Mouse (Mus musculus) 3134 (cell line): ENCODE measurements around the gene Gm15446.
"Not testable (repeated sequence)": the region's sequence is repeated elsewhere in the genome, so short reads cannot be mapped to it uniquely, and the experiment has no call there.

Experiments used
- DNase-seq: peaks from one replicate; pipeline ENCODE4 v3.0.0-alpha.2; 2011; ENCODE audit warnings: low spot score; ENCODE audit not compliant: insufficient read length; ENCODE audit errors: extremely low read depth

Gm15446 gene

GRCm38 (mm10) chr5:109923261-109924071, at the start of gene Gm15446:
Gm15446 (plus strand) TSS chr5:109923400.
- peak; percentile 83 for DNase-seq

DNA sequence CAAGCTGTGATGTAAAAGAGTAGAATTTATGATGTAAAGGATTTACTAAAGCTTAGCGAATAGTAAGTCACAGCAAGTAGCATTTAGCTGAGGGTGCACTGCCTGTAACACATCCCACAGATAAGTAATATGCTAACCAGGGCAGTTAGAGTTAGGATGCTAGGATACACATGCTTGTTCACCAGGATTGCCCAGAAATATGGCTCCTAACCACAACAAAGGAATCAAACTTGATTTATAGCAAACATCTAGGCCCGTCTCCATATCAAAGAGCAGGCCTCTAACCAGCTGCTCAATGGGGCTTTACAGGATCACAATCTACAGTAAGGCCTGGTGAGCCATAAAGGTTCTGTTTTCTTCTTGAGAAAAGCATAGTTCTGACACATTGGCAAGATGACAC, 929 bp downstream of the Gm15446 start:
- DNase-seq: not testable (repeated sequence)

DNA sequence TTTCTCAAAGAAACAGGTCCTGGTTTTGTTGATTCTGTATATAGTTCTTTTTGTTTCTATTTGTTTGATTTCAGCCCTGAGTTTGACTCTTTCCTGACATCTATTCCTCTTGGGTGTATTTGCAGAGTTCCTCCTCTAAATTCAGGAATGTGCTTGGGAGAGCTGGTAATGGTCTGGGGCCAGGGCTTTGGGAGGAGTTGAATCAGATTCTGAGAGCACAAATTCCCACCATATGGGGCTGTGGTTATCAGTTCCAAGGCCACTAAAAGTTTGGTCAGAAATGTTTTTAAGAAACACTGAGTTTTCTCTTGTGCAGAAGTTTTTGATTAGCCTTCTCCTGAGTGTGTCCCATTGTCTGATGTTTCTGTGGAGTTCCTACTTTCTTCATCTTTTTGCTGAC, 1.7 kb downstream of the Gm15446 start:
- DNase-seq: no peak

DNA sequence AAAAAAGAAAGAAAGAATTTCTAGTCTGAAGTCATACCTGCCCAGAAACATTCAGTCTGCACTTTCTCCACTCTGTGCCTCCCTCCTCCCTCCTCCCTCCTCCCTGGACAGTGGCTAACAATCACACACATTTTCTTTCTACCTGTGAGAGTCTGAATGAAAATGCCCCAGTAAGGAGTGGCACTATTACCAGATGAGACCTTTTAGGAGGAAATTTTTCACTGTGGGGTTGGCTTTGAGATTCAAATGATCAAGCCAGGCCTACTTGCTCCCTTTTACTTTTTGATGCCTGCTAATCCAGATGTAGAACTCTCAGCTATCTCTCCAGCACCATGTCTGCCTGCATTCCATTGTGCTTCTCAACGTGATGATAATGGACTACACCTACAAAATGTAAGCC, 27.1 kb downstream of the Gm15446 start:
- no peak for DNase-seq

- DNase-seq: not testable (repeated sequence)
Measured at GRCm38 (mm10) chr5:109980743-109981142, 57.5 kb downstream of the Gm15446 start.
